Mouse (Mus musculus) forebrain, embryonic 11.5 days (tissue): ENCODE data around the gene Mtr. TPM values are rescaled to one million over a fixed set of nuclear protein-coding genes. Genes with fewer than 3 reads are reported as not detected.
"Not testable (repeated sequence)": the region's sequence is repeated elsewhere in the genome, so short reads cannot be mapped to it uniquely, and the experiment has no call there.

Experiments
- ATAC-seq: fragments of 200-750 bp; cut with Nextera tagmentation; replicated peaks from 2 replicates; pipeline ENCODE4 v1.8.0; 2017; ENCODE audit warnings: moderate TSS enrichment; ENCODE audit not compliant: low FRiP score
- DNase-seq: peaks from one replicate; pipeline ENCODE4 v3.0.0-alpha.2; 2017; ENCODE audit warnings: low spot score
- H3K27ac ChIP-seq: fragments of 300-500 bp; sonication (generic); 2 replicates; pipeline ENCODE4 v1.5.1; 2014; ENCODE audit warnings: low read depth, low read length
- H3K27me3 ChIP-seq: fragments of 300-500 bp; sonication (generic); 2 replicates; pipeline ENCODE4 v1.6.1; 2014; ENCODE audit warnings: mild to moderate bottlenecking, low read length, mixed read lengths; ENCODE audit not compliant: control insufficient read depth, insufficient read depth
- H3K36me3 ChIP-seq: fragments of 300-500 bp; sonication (generic); 2 replicates; pipeline ENCODE4 v1.6.1; 2014; ENCODE audit warnings: mild to moderate bottlenecking, low read length, moderate library complexity, mixed read lengths; ENCODE audit not compliant: control insufficient read depth, insufficient read depth
- H3K4me1 ChIP-seq: fragments of 300-500 bp; sonication (generic); replicated peaks from 2 replicates; pipeline ENCODE4 v1.6.1; 2014; ENCODE audit warnings: low read length, mixed read lengths; ENCODE audit not compliant: control insufficient read depth, insufficient read depth
- H3K4me2 ChIP-seq: fragments of 300-500 bp; sonication (generic); 2 replicates; pipeline ENCODE4 v1.6.1; 2014; ENCODE audit warnings: low read depth, mild to moderate bottlenecking, low read length, moderate library complexity, mixed read lengths; ENCODE audit not compliant: severe bottlenecking
- H3K4me3 ChIP-seq: fragments of 300-500 bp; sonication (generic); 2 replicates; pipeline ENCODE4 v1.5.1; 2014; ENCODE audit warnings: low read depth, low read length
- H3K9ac ChIP-seq: fragments of 300-500 bp; sonication (generic); 2 replicates; pipeline ENCODE4 v1.6.1; 2014; ENCODE audit warnings: low read length
- H3K9me3 ChIP-seq: fragments of 300-500 bp; sonication (generic); 2 replicates; pipeline ENCODE4 v1.6.1; 2016; ENCODE audit warnings: low read length, mixed read lengths; ENCODE audit not compliant: control insufficient read depth
- WGBS: fragments of 180-500 bp; shearing (Covaris S2); extraction: QIAGEN DNeasy Blood & Tissue Kit; methylation state at CpG from one replicate; pipeline ENCODE4 v1.1.7; 2014; 5-methylcytosine and 5-hydroxymethylcytosine counted together
- polyA plus RNA-seq: library from polyadenylated mRNA; unstranded; fragments of >200 nt; fragmentation: Nextera tagmentation; extraction: Ambion mirVana; gene quantifications from 2 replicates; pipeline ENCODE4 v1.2.1, GENCODE M21; 2014

The Mtr gene
- polyA plus RNA-seq, 1 experiment from 2014 or later, result 16.1 TPM

- H3K36me3 ChIP-seq, ATAC-seq, H3K4me3 ChIP-seq, H3K9ac ChIP-seq, DNase-seq, H3K9me3 ChIP-seq, H3K4me2 ChIP-seq, H3K27ac ChIP-seq, H3K27me3 ChIP-seq, H3K4me1 ChIP-seq: not testable (repeated sequence)
- 91% methylated on average over 10 of the region's 10 CpGs for WGBS
These were observed 121.5 kb downstream of the Mtr start for GRCm38 (mm10) chr13:12136461-12136860.

- ATAC-seq, result no peak
- no peak overlapping the region for H3K4me2 ChIP-seq
- H3K27me3 ChIP-seq, result no peaks in the 10 kb centered on the region
- 92% methylated on average over 7 of the region's 7 CpGs for WGBS
- no peaks in the 10 kb centered on the region for H3K9me3 ChIP-seq
- no peak for DNase-seq
- no peaks in the 10 kb centered on the region for H3K36me3 ChIP-seq
- no peak overlapping the region for H3K4me3 ChIP-seq
- no peaks in the 10 kb centered on the region for H3K4me1 ChIP-seq
- no peak overlapping the region for H3K9ac ChIP-seq
- H3K27ac ChIP-seq, result no peak overlapping the region
These were observed 124.4 kb downstream of the Mtr start for GRCm38 (mm10) chr13:12133549-12133948.

Other genes starting within 250 kb of the Mtr start
- gene Ryr2, start 151.2 kb downstream of the Mtr start, polyA plus RNA-seq, result 0.48 and 0.51 TPM in 2 replicates
- 0.41 and 0.65 TPM in 2 replicates for gene Actn2, start 82.6 kb upstream of the Mtr start, polyA plus RNA-seq
- 44.7 and 46.2 TPM in 2 replicates for gene Heatr1, start 136.9 kb upstream of the Mtr start, polyA plus RNA-seq
- 9.6 and 10.2 TPM in 2 replicates for gene Lgals8, start 206.8 kb upstream of the Mtr start, polyA plus RNA-seq